Mouse (Mus musculus): ENCODE measurements around the gene Olfr978. TPM values are rescaled to one million over a fixed set of nuclear protein-coding genes. Genes with fewer than 3 reads are reported as not detected.
"Not testable (repeated sequence)": the region's sequence is repeated elsewhere in the genome, so short reads cannot be mapped to it uniquely, and the experiment has no call there.

Olfr978 gene
- not detected in 2 replicates for polyA plus RNA-seq (2015; fragmentation: Nextera tagmentation; extraction: Ambion mirVana)

DNA sequence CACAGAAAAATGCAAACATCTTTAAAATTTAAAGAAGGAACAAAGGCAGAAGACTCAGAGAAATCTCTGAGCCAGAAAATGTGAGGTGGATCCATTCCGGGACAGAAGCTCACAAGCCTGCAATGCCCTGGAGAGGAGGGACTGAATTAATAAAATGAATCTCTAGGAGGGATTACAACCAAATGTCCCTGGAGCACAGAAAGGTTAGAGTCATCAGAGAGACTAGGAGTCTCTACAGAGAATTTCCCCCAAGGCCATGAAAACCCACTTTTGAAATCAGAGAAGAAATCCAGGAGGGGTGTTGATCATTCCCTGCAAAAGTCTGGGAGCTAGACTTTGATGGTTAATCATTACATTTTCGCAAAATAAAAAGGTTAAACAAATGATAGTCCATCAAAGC lies at the start of gene Olfr978:
Gene Olfr978, plus strand, starts transcription at position 301 of the 400 bp plus-strand sequence.
- Histone ChIP-seq H3K27me3 (no peaks in the 10 kb centered on the region), H3K36me3 (no peaks in the 10 kb centered on the region), H3K4me1 (replicated peaks) (no peaks in the 10 kb centered on the region), H3K27ac (no peak within 1 kb of the TSS), H3K4me2 (replicated peaks) (no peak within 1 kb of the TSS), H3K9me3 (no peaks in the 10 kb centered on the region), H3K9ac (replicated peaks) (no peak within 1 kb of the TSS), H3K4me3 (replicated peaks) (no peak within 1 kb of the TSS)
- ATAC-seq, result no peak
- 79% methylated on average over 2 of the region's 2 CpGs for WGBS

DNA sequence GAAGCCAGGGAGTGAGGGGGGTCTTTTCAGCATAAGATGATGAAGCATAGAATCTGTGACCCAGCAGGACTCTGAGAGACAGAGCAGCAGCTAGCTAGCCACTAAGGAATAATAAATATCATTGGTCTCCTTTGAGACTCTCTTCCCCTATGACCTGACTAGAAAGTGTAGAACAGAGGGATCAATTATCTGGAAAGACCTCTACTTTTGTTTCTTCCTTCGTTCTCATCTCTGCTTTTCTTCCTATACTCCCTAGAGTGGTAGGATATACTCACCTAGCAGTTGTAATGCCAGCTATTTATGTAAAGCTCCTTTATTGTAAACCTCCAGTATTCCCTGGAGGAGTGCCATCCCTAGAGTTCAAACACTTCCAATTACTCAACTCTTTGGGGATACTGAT lies 40.0 kb upstream of the Olfr978 start, which contains the start of gene Olfr975:
Gene Olfr975, minus strand, starts transcription at position 101 of the 400 bp plus-strand sequence.
- H3K9me3 ChIP-seq, result no peaks in the 10 kb centered on the region
- no peaks in the 10 kb centered on the region for H3K27me3 ChIP-seq
- H3K4me3 ChIP-seq (replicated peaks), result no peak within 1 kb of the TSS
- H3K36me3 ChIP-seq, result no peaks in the 10 kb centered on the region
- 70% methylated on average over 1 of the region's 1 CpGs for WGBS
- no peak for ATAC-seq
- no peak within 1 kb of the TSS for H3K27ac ChIP-seq
- no peak within 1 kb of the TSS for H3K4me2 ChIP-seq (replicated peaks)
- H3K4me1 ChIP-seq (replicated peaks), result no peaks in the 10 kb centered on the region
- H3K9ac ChIP-seq (replicated peaks), result no peak within 1 kb of the TSS

DNA sequence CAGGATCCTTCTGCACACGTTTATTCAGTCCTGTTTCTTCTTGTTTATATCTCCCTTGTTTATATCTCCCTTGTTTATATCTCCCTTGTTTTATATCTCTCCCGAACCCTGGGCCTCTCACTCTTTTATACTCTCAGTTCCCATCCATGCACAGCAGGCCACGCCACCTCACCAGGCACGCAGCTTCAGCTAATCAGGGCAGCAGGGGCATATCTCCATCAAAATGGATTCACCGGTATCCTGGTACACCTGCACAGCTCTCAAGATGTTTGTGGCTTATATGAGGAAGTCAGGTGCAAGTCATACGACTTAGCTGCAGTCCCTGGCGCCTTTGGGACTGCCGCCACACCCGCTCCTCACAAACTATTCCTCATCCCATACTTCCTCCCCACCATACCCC lies 30.9 kb upstream of the Olfr978 start, which contains the start of gene Olfr976:
Gene Olfr976, minus strand, starts transcription at position 101 of the 400 bp plus-strand sequence.
- not testable (repeated sequence) for H3K36me3 ChIP-seq; H3K4me2 ChIP-seq (replicated peaks); H3K9ac ChIP-seq (replicated peaks); H3K9me3 ChIP-seq; ATAC-seq; H3K4me1 ChIP-seq (replicated peaks); H3K27ac ChIP-seq; H3K4me3 ChIP-seq (replicated peaks); H3K27me3 ChIP-seq
- WGBS, result 87% methylated on average over 8 of the region's 9 CpGs

DNA sequence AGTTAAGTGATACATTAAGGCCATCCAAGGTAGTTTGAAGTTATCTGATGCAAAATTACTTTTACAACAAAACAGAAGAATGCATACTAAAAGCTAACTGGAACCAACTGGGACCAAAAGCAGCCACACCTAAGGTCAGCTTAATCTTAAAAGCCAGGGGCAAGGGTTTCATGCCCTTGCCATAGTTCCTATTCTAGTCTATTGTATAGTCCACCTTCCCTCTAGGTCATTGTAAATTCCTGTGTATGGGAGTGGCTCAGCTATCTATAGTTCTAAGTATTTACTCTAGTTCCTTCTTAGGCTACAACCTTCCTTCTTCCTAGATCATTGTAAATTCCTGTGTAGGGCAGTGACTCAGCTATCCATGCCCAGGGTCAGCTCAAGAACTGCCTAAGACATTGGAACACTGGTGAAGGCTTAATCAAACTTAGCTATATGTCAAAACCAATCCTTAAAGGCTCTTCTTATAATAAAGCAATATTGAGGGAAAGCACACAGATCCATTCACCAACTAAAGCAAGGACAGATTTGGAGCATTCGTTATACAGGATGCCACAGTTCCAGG lies 15.2 kb upstream of the Olfr978 start:
- not testable (repeated sequence) for H3K4me2 ChIP-seq (replicated peaks); H3K36me3 ChIP-seq; H3K9ac ChIP-seq (replicated peaks); H3K27me3 ChIP-seq; H3K27ac ChIP-seq; H3K9me3 ChIP-seq; H3K4me1 ChIP-seq (replicated peaks); ATAC-seq; H3K4me3 ChIP-seq (replicated peaks)
- 83% methylated on average over 1 of the region's 1 CpGs for WGBS

DNA sequence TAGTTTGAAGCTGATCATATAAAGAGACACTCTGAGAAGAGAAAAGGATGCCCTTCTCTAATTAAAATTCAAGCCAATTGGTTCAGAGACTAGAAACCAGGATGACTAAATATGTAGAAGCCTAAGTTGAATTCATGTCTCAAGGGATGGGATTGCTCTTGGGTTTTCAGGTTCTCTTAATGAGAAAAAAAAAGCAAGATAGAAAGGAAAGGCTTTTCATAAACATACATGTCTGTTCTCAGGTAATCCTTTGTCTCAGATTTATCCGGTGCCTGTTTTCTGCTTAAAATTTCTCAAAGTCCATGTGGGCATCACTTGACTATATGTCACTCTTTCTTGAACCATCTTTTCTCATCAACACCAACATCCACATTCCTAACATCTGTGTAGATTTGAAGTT lies 11.5 kb downstream of the Olfr978 start, which contains the start of gene Olfr979:
Gene Olfr979, minus strand, starts transcription at position 101 of the 400 bp plus-strand sequence.
- Histone ChIP-seq H3K27ac (no peak within 1 kb of the TSS), H3K4me3 (replicated peaks) (no peak within 1 kb of the TSS), H3K27me3 (no peaks in the 10 kb centered on the region), H3K9me3 (no peaks in the 10 kb centered on the region), H3K36me3 (no peaks in the 10 kb centered on the region), H3K4me1 (replicated peaks) (no peaks in the 10 kb centered on the region), H3K4me2 (replicated peaks) (no peak within 1 kb of the TSS), H3K9ac (replicated peaks) (no peak within 1 kb of the TSS)
- no peak for ATAC-seq
- WGBS, result 84% methylated on average over 1 of the region's 1 CpGs

DNA sequence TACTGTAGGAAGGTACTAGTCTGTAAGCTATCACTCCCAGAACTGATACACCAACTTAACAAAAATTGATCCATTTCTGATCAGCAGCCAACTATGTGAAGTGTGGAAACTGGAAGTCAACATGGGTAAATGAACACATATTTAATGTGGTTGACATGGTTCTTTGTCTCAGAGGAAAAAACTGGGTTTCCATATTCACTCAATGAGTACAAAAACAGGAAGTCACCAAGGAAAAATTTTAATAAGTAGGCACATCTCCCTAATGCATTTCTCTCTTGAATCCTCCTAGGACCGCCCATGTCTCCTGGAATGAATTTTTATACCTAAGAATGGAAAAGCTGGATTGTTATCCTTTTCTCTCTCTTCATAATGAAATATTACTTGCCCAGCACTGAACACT lies 17.6 kb downstream of the Olfr978 start, which contains the start of gene Olfr980:
Gene Olfr980, minus strand, starts transcription at position 101 of the 400 bp plus-strand sequence.
- Histone ChIP-seq H3K4me3 (replicated peaks) (no peak within 1 kb of the TSS), H3K27me3 (no peaks in the 10 kb centered on the region), H3K4me1 (replicated peaks) (no peaks in the 10 kb centered on the region), H3K9me3 (no peaks in the 10 kb centered on the region), H3K36me3 (no peaks in the 10 kb centered on the region), H3K27ac (no peak within 1 kb of the TSS), H3K9ac (replicated peaks) (no peak within 1 kb of the TSS), H3K4me2 (replicated peaks) (no peak within 1 kb of the TSS)
- WGBS, result 90% methylated on average over 1 of the region's 1 CpGs
- ATAC-seq, result no peak

DNA sequence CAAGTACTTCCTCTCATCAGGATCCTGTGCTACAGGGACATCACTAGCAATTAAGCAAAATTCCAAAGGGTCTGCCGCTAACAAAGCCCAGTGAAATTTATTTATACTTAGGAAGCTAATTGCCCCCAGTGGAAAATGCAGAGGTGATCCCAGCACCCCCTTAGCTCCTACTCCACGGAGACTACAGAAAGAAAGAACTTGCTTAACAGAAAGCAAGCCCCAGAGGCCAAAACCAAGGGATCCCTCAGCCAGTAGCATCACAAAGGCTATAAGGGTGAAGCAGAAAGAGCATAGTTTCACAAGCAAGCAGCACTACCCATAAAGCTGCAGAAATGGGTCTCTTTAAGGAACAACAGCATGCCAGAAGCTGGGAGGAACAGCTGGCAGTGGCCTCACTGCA lies 29.3 kb downstream of the Olfr978 start, which contains the start of gene Olfr981:
Gene Olfr981, plus strand, starts transcription at position 301 of the 400 bp plus-strand sequence.
- H3K9ac ChIP-seq (replicated peaks), result no peak within 1 kb of the TSS
- ATAC-seq, result no peak
- H3K36me3 ChIP-seq, result no peaks in the 10 kb centered on the region
- no peak within 1 kb of the TSS for H3K4me2 ChIP-seq (replicated peaks)
- H3K27ac ChIP-seq, result no peak within 1 kb of the TSS
- no peaks in the 10 kb centered on the region for H3K9me3 ChIP-seq
- H3K4me3 ChIP-seq (replicated peaks), result no peak within 1 kb of the TSS
- no peaks in the 10 kb centered on the region for H3K4me1 ChIP-seq (replicated peaks)
- no peaks in the 10 kb centered on the region for H3K27me3 ChIP-seq
- 67% methylated on average over 2 of the region's 2 CpGs for WGBS

Other genes with a start within 250 kb of the Olfr978 start
- not detected in 2 replicates for gene Olfr967, start 245.9 kb upstream of the Olfr978 start, polyA plus RNA-seq (2015; fragmentation: Nextera tagmentation; extraction: Ambion mirVana)
- gene Olfr968, start 208.9 kb upstream of the Olfr978 start, polyA plus RNA-seq (2015; fragmentation: Nextera tagmentation; extraction: Ambion mirVana), result not detected in 2 replicates
- gene Olfr969, start 201.2 kb upstream of the Olfr978 start, polyA plus RNA-seq (2015; fragmentation: Nextera tagmentation; extraction: Ambion mirVana), result not detected in 2 replicates
- gene Olfr970, start 183.3 kb upstream of the Olfr978 start, polyA plus RNA-seq (2015; fragmentation: Nextera tagmentation; extraction: Ambion mirVana), result not detected in 2 replicates
- gene Olfr971, start 155.2 kb upstream of the Olfr978 start, polyA plus RNA-seq (2015; fragmentation: Nextera tagmentation; extraction: Ambion mirVana), result not detected in 2 replicates
- not detected in 2 replicates for gene Olfr972, start 125.7 kb upstream of the Olfr978 start, polyA plus RNA-seq (2015; fragmentation: Nextera tagmentation; extraction: Ambion mirVana)
- not detected in 2 replicates for gene Olfr229, start 84.8 kb upstream of the Olfr978 start, polyA plus RNA-seq (2015; fragmentation: Nextera tagmentation; extraction: Ambion mirVana)
- gene Olfr974, start 54.6 kb upstream of the Olfr978 start, polyA plus RNA-seq (2015; fragmentation: Nextera tagmentation; extraction: Ambion mirVana), result not detected in 2 replicates
- gene Olfr975, start 40.1 kb upstream of the Olfr978 start, polyA plus RNA-seq (2015; fragmentation: Nextera tagmentation; extraction: Ambion mirVana), result 0.05 TPM in 1 of 2 replicates, not detected in the other
- not detected in 2 replicates for gene Olfr976, start 31.0 kb upstream of the Olfr978 start, polyA plus RNA-seq (2015; fragmentation: Nextera tagmentation; extraction: Ambion mirVana)
- not detected in 2 replicates for gene Olfr979, start 11.4 kb downstream of the Olfr978 start, polyA plus RNA-seq (2015; fragmentation: Nextera tagmentation; extraction: Ambion mirVana)
- gene Olfr980, start 17.5 kb downstream of the Olfr978 start, polyA plus RNA-seq (2015; fragmentation: Nextera tagmentation; extraction: Ambion mirVana), result not detected in 2 replicates
- gene Olfr981, start 29.4 kb downstream of the Olfr978 start, polyA plus RNA-seq (2015; fragmentation: Nextera tagmentation; extraction: Ambion mirVana), result not detected in 2 replicates
- gene Olfr982, start 81.7 kb downstream of the Olfr978 start, polyA plus RNA-seq (2015; fragmentation: Nextera tagmentation; extraction: Ambion mirVana), result not detected in 2 replicates
- not detected in 2 replicates for gene Olfr983, start 101.5 kb downstream of the Olfr978 start, polyA plus RNA-seq (2015; fragmentation: Nextera tagmentation; extraction: Ambion mirVana)
- gene Olfr984, start 122.1 kb downstream of the Olfr978 start, polyA plus RNA-seq (2015; fragmentation: Nextera tagmentation; extraction: Ambion mirVana), result not detected in 2 replicates
- not detected in 2 replicates for gene Olfr985, start 138.1 kb downstream of the Olfr978 start, polyA plus RNA-seq (2015; fragmentation: Nextera tagmentation; extraction: Ambion mirVana)
- not detected in 2 replicates for gene Tmem225, start 156.0 kb downstream of the Olfr978 start, polyA plus RNA-seq (2015; fragmentation: Nextera tagmentation; extraction: Ambion mirVana)
- 0.08 TPM in 1 of 2 replicates, not detected in the other for gene Olfr986, start 188.8 kb downstream of the Olfr978 start, polyA plus RNA-seq (2015; fragmentation: Nextera tagmentation; extraction: Ambion mirVana)
- 9.5 and 9.6 TPM in 2 replicates for gene Zfp202, start 200.2 kb downstream of the Olfr978 start, polyA plus RNA-seq (2015; fragmentation: Nextera tagmentation; extraction: Ambion mirVana)